ENCODE assay signal across 16 mouse cellular contexts in genomic region chr14:93450930-93451665, GRCm38 (mm10).
"Had no signal": no experiment of that assay in that cellular context is flagged by ENCODE, and none has a peak within 500 bp of the region (broad histone marks: within the 10 kb centered on the region; RNA-seq: fewer than 3 reads in every experiment).

No protein-coding gene starts in this region.

- H3K4me2 ChIP-seq: limb, embryonic 12.5 days; liver, embryonic 13.5 days; lung, embryonic 15.5 days; midbrain, embryonic 12.5 days; neural tube, embryonic 13.5 days had no signal

- H3K9me3 ChIP-seq: limb, embryonic 12.5 days; liver, embryonic 13.5 days; lung, embryonic 15.5 days; midbrain, embryonic 12.5 days; neural tube, embryonic 13.5 days had no signal

- H3K9ac ChIP-seq: limb, embryonic 12.5 days; liver, embryonic 13.5 days; liver, postnatal 0 days; lung, embryonic 15.5 days; midbrain, embryonic 12.5 days; neural tube, embryonic 13.5 days had no signal

- H3K27ac ChIP-seq: kidney, postnatal 0 days; limb, embryonic 12.5 days; liver, embryonic 13.5 days; lung, embryonic 15.5 days; midbrain, embryonic 12.5 days; neural tube, embryonic 13.5 days had no signal

- DNase-seq: kidney, postnatal 36 days; liver; liver, embryonic 13.5 days; liver, postnatal 0 days; lung, postnatal 14 days; retina, postnatal 1 day; right cerebral cortex, postnatal 4 days; spleen, adult 18-20 months; thymus, adult 18-20 months; thymus, postnatal 14 days had no signal

- ATAC-seq: liver, postnatal 0 days; midbrain, embryonic 16.5 days had no signal

- H3K27me3 ChIP-seq: limb, embryonic 12.5 days; liver, embryonic 13.5 days; lung, embryonic 15.5 days; midbrain, embryonic 12.5 days; neural tube, embryonic 13.5 days had no signal

- H3K36me3 ChIP-seq: limb, embryonic 12.5 days; liver, embryonic 13.5 days; lung, embryonic 15.5 days; midbrain, embryonic 12.5 days; neural tube, embryonic 13.5 days had no signal

- H3K4me3 ChIP-seq: limb, embryonic 12.5 days; liver, embryonic 13.5 days; lung, embryonic 15.5 days; midbrain, embryonic 12.5 days; neural tube, embryonic 13.5 days had no signal

- H3K4me1 ChIP-seq: limb, embryonic 12.5 days; liver, embryonic 13.5 days; lung, embryonic 15.5 days; midbrain, embryonic 12.5 days; neural tube, embryonic 13.5 days had no signal
